8 mouse cellular contexts compared by ENCODE assay signal in genomic region chr1:134524424-134524823, GRCm38 (mm10). TPM values are rescaled to one million over a fixed set of nuclear protein-coding genes. Genes with fewer than 3 reads are reported as not detected.
A peak's percentile ranks its signal among the peaks of the same experiment; 100 is the strongest.
DNase-seq lines count a peak whose midpoint lies in the region; ATAC-seq lines count a peak whose summit lies in the region.
"Had no signal": no experiment of that assay in that cellular context is flagged by ENCODE, and none has a peak within 500 bp of the region (broad histone marks: within the 10 kb centered on the region; RNA-seq: fewer than 3 reads in every experiment).

No protein-coding gene starts in this region.

- peak; percentile 15 for DNase-seq in midbrain, embryonic 14.5 days
- peak; percentile 90 for DNase-seq in R1 (ENCODE audit: low read depth, low spot score)
- DNase-seq in induced T-regulatory cell, adult 2 months (ENCODE audit: low read depth) = peak; percentile 75
- peak; percentile 66 for DNase-seq in thymus, postnatal 0 days (ENCODE audit: low spot score)
- DNase-seq in limb, embryonic 10.5 days (ENCODE audit: low spot score) = no peak

- no peaks in the 10 kb centered on the region for H3K9me3 ChIP-seq in midbrain, embryonic 14.5 days (ENCODE audit: control insufficient read depth, low read length)
- no peaks in the 10 kb centered on the region for H3K9me3 ChIP-seq in midbrain, embryonic 13.5 days
- H3K9me3 ChIP-seq in forebrain, embryonic 12.5 days = no peaks in the 10 kb centered on the region
- no peaks in the 10 kb centered on the region for H3K9me3 ChIP-seq in limb, embryonic 10.5 days (replicated peaks)

- no peaks in the 10 kb centered on the region for H3K4me1 ChIP-seq in midbrain, embryonic 14.5 days (ENCODE audit: control insufficient read depth, insufficient read depth, low read length)
- no peaks in the 10 kb centered on the region for H3K4me1 ChIP-seq in midbrain, embryonic 13.5 days (replicated peaks)
- H3K4me1 ChIP-seq in forebrain, embryonic 12.5 days = no peaks in the 10 kb centered on the region
- H3K4me1 ChIP-seq in limb, embryonic 10.5 days = no peaks in the 10 kb centered on the region

- no peak overlapping the region for H3K4me2 ChIP-seq in midbrain, embryonic 14.5 days (ENCODE audit: low read length)
- H3K4me2 ChIP-seq in midbrain, embryonic 13.5 days (replicated peaks) = no peak overlapping the region
- no peak overlapping the region for H3K4me2 ChIP-seq in forebrain, embryonic 12.5 days

- no peak overlapping the region for H3K27ac ChIP-seq in midbrain, embryonic 14.5 days (replicated peaks; ENCODE audit: low read depth, low read length)
- H3K27ac ChIP-seq in midbrain, embryonic 13.5 days = no peak overlapping the region
- H3K27ac ChIP-seq in forebrain, embryonic 12.5 days = no peak overlapping the region
- no peak overlapping the region for H3K27ac ChIP-seq in limb, embryonic 10.5 days

- H3K36me3 ChIP-seq in midbrain, embryonic 14.5 days (ENCODE audit: control insufficient read depth, insufficient read depth, low read length) = no peaks in the 10 kb centered on the region
- no peaks in the 10 kb centered on the region for H3K36me3 ChIP-seq in midbrain, embryonic 13.5 days
- no peaks in the 10 kb centered on the region for H3K36me3 ChIP-seq in forebrain, embryonic 12.5 days (replicated peaks)
- H3K36me3 ChIP-seq in limb, embryonic 10.5 days = no peaks in the 10 kb centered on the region

- H3K27me3 ChIP-seq in midbrain, embryonic 14.5 days (ENCODE audit: control insufficient read depth, insufficient read depth, low read length) = no peaks in the 10 kb centered on the region
- no peaks in the 10 kb centered on the region for H3K27me3 ChIP-seq in midbrain, embryonic 13.5 days
- no peaks in the 10 kb centered on the region for H3K27me3 ChIP-seq in forebrain, embryonic 12.5 days
- H3K27me3 ChIP-seq in limb, embryonic 10.5 days (ENCODE audit: low read depth, poor library complexity, severe bottlenecking) = no peaks in the 10 kb centered on the region

- H3K4me3 ChIP-seq in midbrain, embryonic 14.5 days (replicated peaks; ENCODE audit: low read depth, low read length) = no peak overlapping the region
- no peak overlapping the region for H3K4me3 ChIP-seq in midbrain, embryonic 13.5 days (replicated peaks)
- H3K4me3 ChIP-seq in forebrain, embryonic 12.5 days (replicated peaks) = no peak overlapping the region
- H3K4me3 ChIP-seq in limb, embryonic 10.5 days = no peak overlapping the region

- no peak for ATAC-seq in midbrain, embryonic 14.5 days (ENCODE audit: low FRiP score, low TSS enrichment)
- ATAC-seq in midbrain, embryonic 13.5 days = no peak
- ATAC-seq in forebrain, embryonic 12.5 days (ENCODE audit: low FRiP score) = no peak

- WGBS in midbrain, embryonic 14.5 days = 71% methylated on average over 5 of the region's 5 CpGs
- 71% methylated on average over 5 of the region's 5 CpGs for WGBS in midbrain, embryonic 13.5 days
- 77% methylated on average over 5 of the region's 5 CpGs for WGBS in forebrain, embryonic 12.5 days
- WGBS in limb, embryonic 10.5 days = 76% methylated on average over 5 of the region's 5 CpGs

- no peak overlapping the region for H3K9ac ChIP-seq in midbrain, embryonic 14.5 days (replicated peaks; ENCODE audit: low read length)
- no peak overlapping the region for H3K9ac ChIP-seq in midbrain, embryonic 13.5 days (replicated peaks)
- no peak overlapping the region for H3K9ac ChIP-seq in forebrain, embryonic 12.5 days

RNA-seq across cellular contexts. Expression of gene Mgat4e, which starts 25.1 kb away (rescaled TPM):
- polyA plus RNA-seq in midbrain, embryonic 14.5 days (2014; fragmentation: Nextera tagmentation; extraction: Ambion mirVana) = not detected in 2 replicates
- polyA plus RNA-seq in midbrain, embryonic 13.5 days (2015; fragmentation: Nextera tagmentation; extraction: Ambion mirVana) = not detected in 2 replicates
- polyA plus RNA-seq in thymus, postnatal 0 days (2015; fragmentation: Nextera tagmentation; extraction: Ambion mirVana) = not detected in 2 replicates
- polyA plus RNA-seq in forebrain, embryonic 12.5 days (2016; fragmentation: Nextera tagmentation; extraction: Ambion mirVana) = not detected in 2 replicates
- polyA plus RNA-seq in limb, embryonic 10.5 days (2016; fragmentation: Nextera tagmentation; extraction: Ambion mirVana) = not detected in 2 replicates
- polyA plus RNA-seq: embryonic facial prominence, embryonic 14.5 days had no signal

RNA-seq across cellular contexts. Expression of gene Rabif, which starts 30.0 kb away (rescaled TPM):
- 69.4 and 75.3 TPM in 2 replicates for polyA plus RNA-seq in midbrain, embryonic 14.5 days (2014; fragmentation: Nextera tagmentation; extraction: Ambion mirVana)
- 54.9 and 59.4 TPM in 2 replicates for polyA plus RNA-seq in midbrain, embryonic 13.5 days (2015; fragmentation: Nextera tagmentation; extraction: Ambion mirVana)
- 46.2 and 46.4 TPM in 2 replicates for polyA plus RNA-seq in thymus, postnatal 0 days (2015; fragmentation: Nextera tagmentation; extraction: Ambion mirVana)
- polyA plus RNA-seq in forebrain, embryonic 12.5 days (2016; fragmentation: Nextera tagmentation; extraction: Ambion mirVana) = 41.6 and 41.7 TPM in 2 replicates
- polyA plus RNA-seq in limb, embryonic 10.5 days (2016; fragmentation: Nextera tagmentation; extraction: Ambion mirVana) = 36.6 and 38.2 TPM in 2 replicates

RNA-seq across cellular contexts. Expression of gene Kdm5b, which starts 35.5 kb away (rescaled TPM):
- 79.7 and 111 TPM in 2 replicates for polyA plus RNA-seq in midbrain, embryonic 14.5 days (2014; fragmentation: Nextera tagmentation; extraction: Ambion mirVana)
- 110 and 111 TPM in 2 replicates for polyA plus RNA-seq in midbrain, embryonic 13.5 days (2015; fragmentation: Nextera tagmentation; extraction: Ambion mirVana)
- polyA plus RNA-seq in thymus, postnatal 0 days (2015; fragmentation: Nextera tagmentation; extraction: Ambion mirVana) = 43.7 and 53.6 TPM in 2 replicates
- 98.2 and 103 TPM in 2 replicates for polyA plus RNA-seq in forebrain, embryonic 12.5 days (2016; fragmentation: Nextera tagmentation; extraction: Ambion mirVana)
- 67.1 and 81.9 TPM in 2 replicates for polyA plus RNA-seq in limb, embryonic 10.5 days (2016; fragmentation: Nextera tagmentation; extraction: Ambion mirVana)
